Mouse (Mus musculus): ENCODE results near the gene AI661453. TPM values are rescaled to one million over a fixed set of nuclear protein-coding genes. Genes with fewer than 3 reads are reported as not detected.

The AI661453 gene
- polyA plus RNA-seq, 1 experiment from 2014 or later = 0.77 TPM

DNA sequence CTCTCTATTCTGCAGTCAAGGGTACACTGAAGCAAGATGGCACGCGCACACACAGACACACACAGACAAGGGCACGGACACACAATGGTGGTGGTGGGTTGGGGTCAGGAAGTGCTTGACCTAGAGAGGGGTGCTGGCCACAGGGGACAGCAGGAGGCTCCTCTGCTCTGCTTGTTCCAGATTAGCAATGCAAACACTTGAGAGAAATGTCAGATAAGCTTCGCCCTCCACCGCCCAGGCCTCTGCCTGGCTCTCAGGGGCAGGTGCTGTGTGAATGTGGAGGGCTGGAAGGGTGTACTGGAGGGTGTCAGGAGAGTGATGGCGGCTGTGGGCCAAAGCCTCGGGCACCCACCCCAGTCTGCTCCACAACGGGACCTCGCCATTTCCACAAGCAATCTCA lies 9.6 kb downstream of the AI661453 start:
- H3K9ac ChIP-seq (ENCODE audit: low read depth, low read length) = no peak overlapping the region
- no peak overlapping the region for H3K4me3 ChIP-seq (ENCODE audit: low read depth, low read length)
- H3K4me2 ChIP-seq (ENCODE audit: low read depth, low read length) = no peak overlapping the region
- no peaks in the 10 kb centered on the region for H3K27me3 ChIP-seq (ENCODE audit: control insufficient read depth, insufficient read depth, low read depth, low read length)
- ATAC-seq (ENCODE audit: low read depth) = peak; percentile 64
- peak overlapping the region; percentile 60 for H3K27ac ChIP-seq (ENCODE audit: low read length)
- 23% methylated on average over 9 of the region's 9 CpGs for WGBS (ENCODE audit: insufficient replicate concordance)
- peaks cover 37% of the 10 kb centered on the region for H3K4me1 ChIP-seq (ENCODE audit: control insufficient read depth, low read depth, low read length)
- no peaks in the 10 kb centered on the region for H3K36me3 ChIP-seq (ENCODE audit: control insufficient read depth, insufficient read depth)
- no peaks in the 10 kb centered on the region for H3K9me3 ChIP-seq (replicated peaks; ENCODE audit: control insufficient read depth, low read length)

DNA sequence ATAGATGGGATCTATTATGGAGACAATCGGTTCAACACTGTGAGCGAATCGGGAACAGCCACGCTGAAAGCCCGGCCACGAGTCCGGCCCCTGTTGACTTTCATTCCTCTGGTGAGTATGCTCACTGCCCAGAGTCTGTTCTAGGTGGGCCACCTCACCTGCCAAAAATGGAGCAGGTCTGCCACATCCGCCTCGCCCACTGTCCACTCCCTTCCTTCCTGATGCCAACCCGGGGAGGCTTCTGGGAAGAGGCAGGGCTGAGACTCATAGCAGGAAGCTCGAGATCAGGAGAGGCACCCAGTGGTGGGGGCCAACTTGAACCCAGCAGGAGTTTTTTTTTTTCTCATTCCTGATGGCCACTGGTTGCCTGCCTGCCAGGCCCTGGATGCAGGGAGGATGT lies 10.1 kb downstream of the AI661453 start:
- Histone ChIP-seq H3K36me3 (ENCODE audit: control insufficient read depth, insufficient read depth) (no peaks in the 10 kb centered on the region), H3K4me3 (ENCODE audit: low read depth, low read length) (no peak overlapping the region), H3K9ac (ENCODE audit: low read depth, low read length) (no peak overlapping the region), H3K27me3 (ENCODE audit: control insufficient read depth, insufficient read depth, low read depth, low read length) (no peaks in the 10 kb centered on the region), H3K27ac (ENCODE audit: low read length) (no peak overlapping the region), H3K4me1 (ENCODE audit: control insufficient read depth, low read depth, low read length) (peaks cover 36% of the 10 kb centered on the region), H3K9me3 (replicated peaks; ENCODE audit: control insufficient read depth, low read length) (no peaks in the 10 kb centered on the region), H3K4me2 (ENCODE audit: low read depth, low read length) (no peak overlapping the region)
- ATAC-seq (ENCODE audit: low read depth) = no peak
- WGBS (ENCODE audit: insufficient replicate concordance) = 62% methylated on average over 11 of the region's 11 CpGs

DNA sequence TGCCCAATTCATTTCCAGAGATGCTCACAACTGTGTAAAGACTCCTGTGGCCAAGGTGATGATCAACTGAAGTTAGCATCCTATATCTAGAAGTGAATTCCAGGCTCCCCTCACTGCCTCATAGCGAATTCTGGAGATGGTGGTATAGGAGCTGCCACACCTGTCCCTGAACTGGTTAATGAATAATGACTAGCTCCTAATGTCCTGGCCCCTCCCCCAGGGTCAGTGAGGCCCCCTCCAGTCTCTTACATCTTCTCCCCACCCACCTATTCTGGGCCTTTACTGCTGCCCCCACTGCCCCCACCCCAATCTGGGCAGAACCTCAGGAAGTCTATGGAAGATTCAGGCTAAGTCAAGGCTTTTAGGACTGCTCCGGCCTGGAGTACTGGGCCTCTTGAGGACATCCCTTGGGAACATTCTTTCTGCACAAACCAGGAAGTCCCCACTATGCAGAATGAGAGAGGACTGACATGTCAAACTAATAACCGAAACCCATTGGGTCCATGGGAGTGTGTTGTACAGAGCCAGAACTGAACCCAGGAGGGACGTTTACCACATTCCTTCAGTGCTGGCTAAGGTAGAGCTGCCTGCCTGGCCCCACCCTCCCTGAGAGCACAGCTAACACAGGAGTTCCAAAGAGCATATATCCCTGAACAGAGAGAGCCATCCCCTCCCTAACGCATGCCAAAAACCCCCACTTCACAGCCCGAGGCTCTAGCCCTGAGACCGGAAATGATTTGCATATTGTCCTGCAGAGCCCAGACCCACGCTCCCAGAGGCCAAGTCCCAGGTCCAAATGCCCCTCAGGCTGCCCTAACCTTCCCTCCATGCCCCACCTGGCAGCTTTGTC lies 12.3 kb downstream of the AI661453 start:
- H3K9ac ChIP-seq (ENCODE audit: low read depth, low read length) = no peak overlapping the region
- H3K9me3 ChIP-seq (replicated peaks; ENCODE audit: control insufficient read depth, low read length) = no peaks in the 10 kb centered on the region
- no peak overlapping the region for H3K4me3 ChIP-seq (ENCODE audit: low read depth, low read length)
- 45% methylated on average over 8 of the region's 8 CpGs for WGBS (ENCODE audit: insufficient replicate concordance)
- peak overlapping the region; percentile 38 for H3K27ac ChIP-seq (ENCODE audit: low read length)
- H3K36me3 ChIP-seq (ENCODE audit: control insufficient read depth, insufficient read depth) = no peaks in the 10 kb centered on the region
- H3K27me3 ChIP-seq (ENCODE audit: control insufficient read depth, insufficient read depth, low read depth, low read length) = no peaks in the 10 kb centered on the region
- H3K4me1 ChIP-seq (ENCODE audit: control insufficient read depth, low read depth, low read length) = peaks cover 36% of the 10 kb centered on the region
- peak; percentile 46; the same call in 1 of the 2 replicates for ATAC-seq (ENCODE audit: low read depth)
- no peak overlapping the region for H3K4me2 ChIP-seq (ENCODE audit: low read depth, low read length)

DNA sequence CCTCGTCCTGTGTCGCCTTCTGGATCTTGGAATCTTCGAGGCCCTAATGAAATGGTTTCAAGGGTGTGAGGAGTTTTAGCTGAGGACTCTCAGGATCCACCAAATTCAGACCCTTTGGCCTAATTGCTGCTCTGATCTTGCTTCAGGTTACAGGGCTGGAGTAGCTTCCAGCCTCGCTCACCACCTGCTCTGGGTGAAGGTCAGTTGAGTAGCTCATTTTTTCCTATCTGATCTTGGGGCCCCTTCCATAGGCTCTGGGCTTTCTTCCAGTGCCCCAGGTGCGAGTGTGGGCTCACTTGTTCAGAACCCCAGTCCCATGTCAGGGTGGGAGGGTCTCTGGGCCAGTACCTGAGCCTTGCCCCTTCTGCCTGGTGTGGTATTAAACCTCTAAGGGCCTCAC lies 13.0 kb downstream of the AI661453 start:
- H3K36me3 ChIP-seq (ENCODE audit: control insufficient read depth, insufficient read depth) = no peaks in the 10 kb centered on the region
- H3K27ac ChIP-seq (ENCODE audit: low read length) = peak overlapping the region; percentile 38
- no peak overlapping the region for H3K4me3 ChIP-seq (ENCODE audit: low read depth, low read length)
- 62% methylated on average over 5 of the region's 5 CpGs for WGBS (ENCODE audit: insufficient replicate concordance)
- H3K9me3 ChIP-seq (replicated peaks; ENCODE audit: control insufficient read depth, low read length) = no peaks in the 10 kb centered on the region
- no peak overlapping the region for H3K9ac ChIP-seq (ENCODE audit: low read depth, low read length)
- H3K4me2 ChIP-seq (ENCODE audit: low read depth, low read length) = no peak overlapping the region
- ATAC-seq (ENCODE audit: low read depth) = no peak
- H3K27me3 ChIP-seq (ENCODE audit: control insufficient read depth, insufficient read depth, low read depth, low read length) = no peaks in the 10 kb centered on the region
- peaks cover 36% of the 10 kb centered on the region for H3K4me1 ChIP-seq (ENCODE audit: control insufficient read depth, low read depth, low read length)

DNA sequence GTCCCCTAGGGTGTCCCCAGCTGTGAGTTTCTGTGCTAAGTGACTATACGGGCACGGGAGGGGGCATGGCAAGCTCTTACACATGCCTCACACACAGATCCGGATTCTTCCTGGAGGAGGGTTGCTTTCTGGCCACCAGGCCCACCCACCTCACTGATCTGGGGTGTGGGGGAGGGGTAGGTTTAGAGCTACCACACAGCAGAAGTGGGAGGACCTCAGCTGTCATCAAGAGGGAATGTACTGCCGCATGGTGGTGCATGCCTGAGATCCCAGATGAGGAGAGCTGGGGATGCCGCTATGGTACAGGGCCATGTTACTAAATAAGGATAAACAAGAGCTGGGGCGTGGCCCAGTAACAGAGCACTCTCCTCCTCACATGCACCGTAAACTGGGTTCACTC lies 13.8 kb downstream of the AI661453 start:
- Histone ChIP-seq H3K27ac (ENCODE audit: low read length) (no peak overlapping the region), H3K9me3 (replicated peaks; ENCODE audit: control insufficient read depth, low read length) (no peaks in the 10 kb centered on the region), H3K36me3 (ENCODE audit: control insufficient read depth, insufficient read depth) (no peaks in the 10 kb centered on the region), H3K4me3 (ENCODE audit: low read depth, low read length) (no peak overlapping the region), H3K4me2 (ENCODE audit: low read depth, low read length) (no peak overlapping the region), H3K9ac (ENCODE audit: low read depth, low read length) (no peak overlapping the region), H3K27me3 (ENCODE audit: control insufficient read depth, insufficient read depth, low read depth, low read length) (no peaks in the 10 kb centered on the region), H3K4me1 (ENCODE audit: control insufficient read depth, low read depth, low read length) (peaks cover 43% of the 10 kb centered on the region)
- ATAC-seq (ENCODE audit: low read depth) = no peak
- 47% methylated on average over 7 of the region's 7 CpGs for WGBS (ENCODE audit: insufficient replicate concordance)

DNA sequence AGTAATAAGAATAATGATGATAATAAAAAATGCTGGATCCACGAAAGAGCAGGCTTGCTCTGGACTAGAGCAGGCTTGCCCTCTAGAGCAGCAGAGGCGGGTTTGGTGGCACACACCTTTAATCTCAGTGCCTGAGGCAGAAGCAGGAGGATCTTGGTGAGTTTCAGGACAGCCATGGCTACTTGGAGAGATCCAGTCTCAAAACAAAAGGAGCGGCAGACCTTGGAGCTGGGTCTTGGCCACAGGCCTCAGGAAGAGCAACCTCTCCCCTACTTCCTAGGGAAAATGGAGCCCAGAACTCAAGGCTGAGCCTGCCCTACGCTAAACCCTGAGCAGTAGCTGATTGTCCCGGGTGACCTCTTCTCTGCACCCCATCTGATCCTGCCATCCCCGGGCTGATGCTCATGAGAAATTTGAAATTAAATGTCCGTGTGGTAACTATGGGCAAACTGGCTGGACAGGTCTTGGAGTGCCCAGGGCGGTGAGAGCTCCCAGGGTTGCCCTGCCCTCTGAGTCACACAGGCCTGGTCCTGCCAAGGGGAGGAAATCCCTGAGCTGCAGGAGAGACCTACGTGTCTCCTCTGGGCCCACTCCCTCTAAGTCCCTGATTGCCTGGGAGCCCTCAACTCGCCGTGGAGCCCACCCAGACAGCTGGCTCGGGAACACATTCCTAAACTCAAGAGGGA lies 14.6 kb downstream of the AI661453 start:
- H3K4me2 ChIP-seq (ENCODE audit: low read depth, low read length) = no peak overlapping the region
- H3K9me3 ChIP-seq (replicated peaks; ENCODE audit: control insufficient read depth, low read length) = no peaks in the 10 kb centered on the region
- no peak overlapping the region for H3K9ac ChIP-seq (ENCODE audit: low read depth, low read length)
- ATAC-seq (ENCODE audit: low read depth) = no peak
- no peak overlapping the region for H3K27ac ChIP-seq (ENCODE audit: low read length)
- no peaks in the 10 kb centered on the region for H3K36me3 ChIP-seq (ENCODE audit: control insufficient read depth, insufficient read depth)
- no peak overlapping the region for H3K4me3 ChIP-seq (ENCODE audit: low read depth, low read length)
- WGBS (ENCODE audit: insufficient replicate concordance) = 61% methylated on average over 12 of the region's 12 CpGs
- peaks cover 37% of the 10 kb centered on the region for H3K4me1 ChIP-seq (ENCODE audit: control insufficient read depth, low read depth, low read length)
- H3K27me3 ChIP-seq (ENCODE audit: control insufficient read depth, insufficient read depth, low read depth, low read length) = no peaks in the 10 kb centered on the region

DNA sequence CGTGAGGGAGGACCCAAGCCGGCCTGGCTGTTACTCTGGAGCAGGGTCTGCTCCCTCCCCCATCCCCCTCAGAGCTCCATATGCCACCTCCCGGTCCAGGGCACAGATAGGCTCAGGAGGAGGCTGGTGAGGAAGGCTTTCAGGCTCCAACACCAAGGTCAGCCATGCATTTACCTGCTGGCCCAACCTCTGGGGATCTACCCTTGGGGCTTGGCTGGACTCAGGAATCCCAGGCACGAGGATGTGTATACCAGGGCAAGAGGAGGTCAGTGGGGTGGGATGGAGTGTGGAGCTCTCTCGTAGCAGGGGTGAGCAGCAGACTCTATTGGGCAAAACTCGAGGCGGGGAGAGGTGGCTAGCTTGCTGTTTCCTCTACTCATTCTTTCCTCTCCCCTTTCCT lies 16.5 kb downstream of the AI661453 start:
- Histone ChIP-seq H3K27me3 (ENCODE audit: control insufficient read depth, insufficient read depth, low read depth, low read length) (no peaks in the 10 kb centered on the region), H3K9ac (ENCODE audit: low read depth, low read length) (no peak overlapping the region), H3K27ac (ENCODE audit: low read length) (no peak overlapping the region), H3K9me3 (replicated peaks; ENCODE audit: control insufficient read depth, low read length) (no peaks in the 10 kb centered on the region), H3K4me1 (ENCODE audit: control insufficient read depth, low read depth, low read length) (peaks cover 30% of the 10 kb centered on the region), H3K4me2 (ENCODE audit: low read depth, low read length) (no peak overlapping the region), H3K4me3 (ENCODE audit: low read depth, low read length) (no peak overlapping the region), H3K36me3 (ENCODE audit: control insufficient read depth, insufficient read depth) (no peaks in the 10 kb centered on the region)
- ATAC-seq (ENCODE audit: low read depth) = no peak
- 50% methylated on average over 7 of the region's 7 CpGs for WGBS (ENCODE audit: insufficient replicate concordance)

DNA sequence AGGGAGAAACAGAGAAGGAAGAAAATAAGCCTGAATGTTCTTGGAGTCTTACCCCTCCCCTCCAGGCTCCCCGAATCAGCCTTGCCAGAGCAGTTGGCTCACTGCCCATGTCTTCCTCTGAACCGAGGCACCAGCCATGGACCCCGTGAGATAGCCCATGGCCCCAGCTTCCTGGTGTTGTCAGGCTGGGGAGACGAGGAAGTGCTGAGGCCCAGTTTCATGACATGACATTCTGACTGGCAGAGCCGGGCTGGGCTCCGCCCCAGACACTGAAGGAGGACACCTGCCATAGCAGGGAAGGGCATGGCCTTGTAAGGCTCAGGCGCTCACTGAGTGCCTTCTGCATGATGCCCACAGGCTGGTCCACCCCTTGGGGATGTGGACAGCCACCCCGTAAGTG lies 18.3 kb downstream of the AI661453 start:
- peaks cover 18% of the 10 kb centered on the region for H3K4me1 ChIP-seq (ENCODE audit: control insufficient read depth, low read depth, low read length)

DNA sequence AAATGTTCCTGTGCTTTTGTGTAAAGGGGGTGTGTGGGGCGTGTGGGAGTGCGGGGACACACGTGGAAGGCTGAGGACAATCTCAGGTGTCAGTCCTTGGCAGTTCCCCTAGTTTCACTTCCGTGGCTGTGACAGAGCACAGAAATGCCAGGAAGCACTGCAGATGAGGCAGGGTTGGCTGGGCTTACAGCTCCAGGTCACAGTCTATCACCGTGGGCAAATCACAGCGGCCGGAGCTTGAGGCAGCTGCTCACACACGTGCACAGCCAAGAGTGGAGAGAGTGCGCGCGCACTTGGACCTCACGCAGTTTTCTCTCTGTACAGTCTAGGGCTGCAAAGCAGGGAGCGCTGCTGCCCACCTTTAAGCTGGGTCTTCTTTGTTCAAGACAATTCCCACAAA lies 21.9 kb downstream of the AI661453 start:
- H3K36me3 ChIP-seq (ENCODE audit: control insufficient read depth, insufficient read depth) = no peaks in the 10 kb centered on the region
- no peak for ATAC-seq (ENCODE audit: low read depth)
- H3K27ac ChIP-seq (ENCODE audit: low read length) = no peak overlapping the region
- no peak overlapping the region for H3K4me3 ChIP-seq (ENCODE audit: low read depth, low read length)
- H3K9ac ChIP-seq (ENCODE audit: low read depth, low read length) = no peak overlapping the region
- no peaks in the 10 kb centered on the region for H3K9me3 ChIP-seq (replicated peaks; ENCODE audit: control insufficient read depth, low read length)
- H3K27me3 ChIP-seq (ENCODE audit: control insufficient read depth, insufficient read depth, low read depth, low read length) = no peaks in the 10 kb centered on the region
- H3K4me1 ChIP-seq (ENCODE audit: control insufficient read depth, low read depth, low read length) = peaks cover 22% of the 10 kb centered on the region
- WGBS (ENCODE audit: insufficient replicate concordance) = 67% methylated on average over 13 of the region's 13 CpGs
- no peak overlapping the region for H3K4me2 ChIP-seq (ENCODE audit: low read depth, low read length)

More for the DNA sequence above, 18.3 kb downstream of the AI661453 start:
- H3K4me3 ChIP-seq (ENCODE audit: low read depth, low read length) = 0 out of 2 replicates have a peak overlapping the region, but pooled peaks have one; percentile 20
- ATAC-seq (ENCODE audit: low read depth) = peak; percentile 76
- H3K9ac ChIP-seq (ENCODE audit: low read depth, low read length) = no peak overlapping the region
- no peaks in the 10 kb centered on the region for H3K9me3 ChIP-seq (replicated peaks; ENCODE audit: control insufficient read depth, low read length)
- H3K27me3 ChIP-seq (ENCODE audit: control insufficient read depth, insufficient read depth, low read depth, low read length) = no peaks in the 10 kb centered on the region
- 22% methylated on average over 8 of the region's 8 CpGs for WGBS (ENCODE audit: insufficient replicate concordance)
- peak overlapping the region; percentile 18 for H3K4me2 ChIP-seq (ENCODE audit: low read depth, low read length)
- H3K36me3 ChIP-seq (ENCODE audit: control insufficient read depth, insufficient read depth) = no peaks in the 10 kb centered on the region
- peak overlapping the region; percentile 45 for H3K27ac ChIP-seq (ENCODE audit: low read length)

Measured in liver, embryonic 16.5 days (tissue).